In the genomic region with DNA sequence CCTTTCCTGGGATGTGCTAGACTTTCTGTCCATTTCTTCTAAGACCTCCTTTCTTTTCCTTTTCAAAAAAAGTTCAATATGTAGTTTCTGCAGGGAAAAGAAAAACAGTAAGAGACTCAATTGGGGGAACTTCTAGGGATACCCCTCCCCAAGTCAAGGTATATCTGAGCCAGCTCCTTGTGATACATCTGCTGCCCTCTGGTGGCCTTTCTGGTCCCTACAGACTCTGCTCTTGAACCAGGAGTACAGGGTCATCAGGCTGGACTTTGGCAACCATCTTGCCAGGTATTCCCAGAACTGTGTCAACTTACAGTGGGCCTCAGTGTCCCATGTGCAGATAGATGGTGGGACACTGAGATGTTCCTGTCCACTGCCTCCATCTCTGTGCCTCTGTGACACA, we compare ENCODE assay signal across 7 mouse cellular contexts.
DNase-seq lines count a peak whose midpoint lies in the region; ATAC-seq and TF ChIP-seq lines count a peak whose summit lies in the region.

No protein-coding gene starts in this region.

- H3K27me3 ChIP-seq in intestine, postnatal 0 days (replicated peaks; ENCODE audit: control insufficient read depth, insufficient read depth, low read length) = no peaks in the 10 kb centered on the region
- no peaks in the 10 kb centered on the region for H3K27me3 ChIP-seq in intestine, embryonic 16.5 days (replicated peaks; ENCODE audit: control insufficient read depth, insufficient read depth, low read length)
- no peaks in the 10 kb centered on the region; the same call in 1 of the 2 replicates for H3K27me3 ChIP-seq in ES-Bruce4 (ENCODE audit: control insufficient read depth, insufficient read depth, low read length, poor library complexity, severe bottlenecking)

- peak; percentile 2 for DNase-seq in 416B (ENCODE audit: low read depth)
- DNase-seq in embryo, embryonic 11 days = peak; percentile 70
- DNase-seq in large intestine, adult 2 months (ENCODE audit: low read depth, low spot score) = peak; percentile 14
- peak; percentile 7 to 48 for DNase-seq in spleen, postnatal 10 days (ENCODE audit: low spot score in 2 of 2)

- no peaks in the 10 kb centered on the region for H3K36me3 ChIP-seq in intestine, postnatal 0 days (ENCODE audit: control insufficient read depth, insufficient read depth)
- H3K36me3 ChIP-seq in intestine, embryonic 16.5 days (ENCODE audit: control insufficient read depth, insufficient read depth, low read length) = no peaks in the 10 kb centered on the region
- no peaks in the 10 kb centered on the region for H3K36me3 ChIP-seq in ES-Bruce4 (ENCODE audit: control insufficient read depth, insufficient read depth, low read length, poor library complexity, severe bottlenecking)

- no peak for ATAC-seq in intestine, postnatal 0 days
- ATAC-seq in intestine, embryonic 16.5 days = no peak

- no peaks in the 10 kb centered on the region for H3K4me1 ChIP-seq in intestine, postnatal 0 days (replicated peaks; ENCODE audit: control insufficient read depth, insufficient read depth, low read length)
- no peaks in the 10 kb centered on the region for H3K4me1 ChIP-seq in intestine, embryonic 16.5 days (ENCODE audit: control insufficient read depth, insufficient read depth, low read length)
- no peaks in the 10 kb centered on the region for H3K4me1 ChIP-seq in ES-Bruce4 (ENCODE audit: control insufficient read depth, insufficient read depth, low read length)

- H3K9me3 ChIP-seq in intestine, postnatal 0 days (ENCODE audit: control insufficient read depth) = no peaks in the 10 kb centered on the region
- no peaks in the 10 kb centered on the region for H3K9me3 ChIP-seq in intestine, embryonic 16.5 days (ENCODE audit: control insufficient read depth, low read length)
- no peaks in the 10 kb centered on the region; the same call in 1 of the 2 replicates for H3K9me3 ChIP-seq in ES-Bruce4 (replicated peaks; ENCODE audit: control insufficient read depth, insufficient read depth, low read length, poor library complexity, severe bottlenecking)

- no peak overlapping the region for H3K27ac ChIP-seq in intestine, postnatal 0 days (ENCODE audit: low read depth, low read length)
- no peak overlapping the region for H3K27ac ChIP-seq in intestine, embryonic 16.5 days (ENCODE audit: low read length)
- H3K27ac ChIP-seq in ES-Bruce4 (ENCODE audit: insufficient read depth, low read length) = no peak overlapping the region

- H3K9ac ChIP-seq in intestine, postnatal 0 days (ENCODE audit: low read depth, low read length) = no peak overlapping the region
- no peak overlapping the region for H3K9ac ChIP-seq in intestine, embryonic 16.5 days (ENCODE audit: low read depth, low read length)
- no peak overlapping the region for H3K9ac ChIP-seq in ES-Bruce4 (ENCODE audit: low read depth, poor library complexity, severe bottlenecking)

- H3K4me2 ChIP-seq in intestine, postnatal 0 days (replicated peaks; ENCODE audit: low read depth) = no peak overlapping the region
- no peak overlapping the region for H3K4me2 ChIP-seq in intestine, embryonic 16.5 days (ENCODE audit: low read depth, low read length)

- TF ChIP-seq CTCF in intestine, postnatal 0 days (IDR thresholded peaks at IDR 0.05; ENCODE audit: low read depth) = peak; percentile 80
- peak; percentile 61 for TF ChIP-seq CTCF in ES-Bruce4 (IDR thresholded peaks at IDR 0.05; ENCODE audit: low read depth, low read length)

- no peak for TF ChIP-seq EP300 in ES-Bruce4 (IDR thresholded peaks at IDR 0.05; ENCODE audit: insufficient read depth, low read depth, low read length)

- no peak for TF ChIP-seq POLR2A in ES-Bruce4 (IDR thresholded peaks at IDR 0.05; ENCODE audit: insufficient read depth, low read length)

- no peak overlapping the region for H3K4me3 ChIP-seq in intestine, postnatal 0 days (ENCODE audit: low read depth, low read length)
- no peak overlapping the region for H3K4me3 ChIP-seq in intestine, embryonic 16.5 days (ENCODE audit: low read length)
- no peak overlapping the region for H3K4me3 ChIP-seq in ES-Bruce4 (ENCODE audit: low read depth, low read length)

Comparison
In these comparisons a context has a peak if more than half of its experiments do, and no peak if none do; other contexts are left out.
1. DNase-seq: peak in every context shown above with its lines; median percentile 70 in embryo, embryonic 11 days; 28 in spleen, postnatal 10 days; 14 in large intestine, adult 2 months; 2 in 416B.